Mouse (Mus musculus) kidney, embryonic 14.5 days (tissue): ENCODE measurements around the gene Ptpn3. TPM values are rescaled to one million over a fixed set of nuclear protein-coding genes. Genes with fewer than 3 reads are reported as not detected.

Experiments
- ATAC-seq: fragments of 200-750 bp; cut with Nextera tagmentation; 2 replicates; pipeline ENCODE4 v1.8.0; 2017; ENCODE audit warnings: moderate number of reproducible peaks, mild to moderate bottlenecking, moderate TSS enrichment, moderate library complexity; ENCODE audit not compliant: low FRiP score, low TSS enrichment
- H3K27ac ChIP-seq: fragments of 300-500 bp; sonication (generic); 2 replicates; pipeline ENCODE4 v1.5.1; 2014; ENCODE audit warnings: low read depth, mild to moderate bottlenecking, low read length, moderate library complexity, mixed read lengths
- H3K27me3 ChIP-seq: fragments of 300-500 bp; sonication (generic); 2 replicates; pipeline ENCODE4 v1.6.1; 2014; ENCODE audit warnings: mild to moderate bottlenecking, low read length; ENCODE audit not compliant: control insufficient read depth, insufficient read depth
- H3K36me3 ChIP-seq: fragments of 300-500 bp; sonication (generic); 2 replicates; pipeline ENCODE4 v1.6.1; 2014; ENCODE audit warnings: low read length, mixed read lengths; ENCODE audit not compliant: control insufficient read depth, insufficient read depth
- H3K4me1 ChIP-seq: fragments of 300-500 bp; sonication (generic); 2 replicates; pipeline ENCODE4 v1.6.1; 2014; ENCODE audit warnings: low read length, mixed read lengths; ENCODE audit not compliant: control insufficient read depth, insufficient read depth
- H3K4me2 ChIP-seq: fragments of 300-500 bp; sonication (generic); replicated peaks from 2 replicates; pipeline ENCODE4 v1.6.1; 2014; ENCODE audit warnings: low read depth, mild to moderate bottlenecking, low read length
- H3K4me3 ChIP-seq: fragments of 300-500 bp; sonication (generic); 2 replicates; pipeline ENCODE4 v1.5.1; 2014; ENCODE audit warnings: mild to moderate bottlenecking, low read length
- H3K9ac ChIP-seq: fragments of 300-500 bp; sonication (generic); 2 replicates; pipeline ENCODE4 v1.6.1; 2014; ENCODE audit warnings: low read depth, mild to moderate bottlenecking, low read length, moderate library complexity
- H3K9me3 ChIP-seq: fragments of 300-500 bp; sonication (generic); 2 replicates; pipeline ENCODE4 v1.6.1; 2016; ENCODE audit warnings: low read length; ENCODE audit not compliant: control insufficient read depth
- WGBS: fragments of 180-500 bp; shearing (Covaris S2); extraction: QIAGEN DNeasy Blood & Tissue Kit; methylation state at CpG from one replicate; pipeline ENCODE4 v1.1.7; 2014; 5-methylcytosine and 5-hydroxymethylcytosine counted together
- polyA plus RNA-seq: library from polyadenylated mRNA; unstranded; fragments of >200 nt; fragmentation: Nextera tagmentation; extraction: Ambion mirVana; gene quantifications from 2 replicates; pipeline ENCODE4 v1.2.1, GENCODE M21; 2014

Gene Ptpn3
- polyA plus RNA-seq, 1 experiment from 2014 or later, result 17.0 TPM

DNA sequence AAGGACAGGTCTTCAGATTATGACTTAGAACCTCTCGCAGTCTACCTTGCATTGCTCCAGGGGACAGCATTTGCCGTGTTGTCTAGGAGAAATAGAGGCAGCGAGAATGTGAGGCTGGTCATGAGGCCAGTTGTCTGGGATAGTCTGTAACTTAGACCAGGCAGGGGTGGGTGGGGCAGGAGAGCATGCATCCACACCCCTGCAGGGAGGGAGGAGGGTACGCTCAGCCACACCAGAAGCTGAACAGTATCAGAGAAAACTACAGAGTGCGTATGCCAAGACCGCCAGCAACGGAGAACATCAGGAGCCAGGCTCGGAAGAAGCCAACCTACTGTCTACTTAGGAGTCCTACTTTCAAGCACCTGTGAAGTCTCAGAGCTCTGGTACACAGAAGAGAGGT, 116.2 kb downstream of the Ptpn3 start:
- no peaks in the 10 kb centered on the region for H3K27me3 ChIP-seq
- no peak overlapping the region for H3K4me2 ChIP-seq
- WGBS, result 82% methylated on average over 8 of the region's 8 CpGs
- ATAC-seq, result no peak
- H3K4me1 ChIP-seq, result peaks cover 15% of the 10 kb centered on the region
- H3K9me3 ChIP-seq, result no peaks in the 10 kb centered on the region
- no peak overlapping the region for H3K27ac ChIP-seq
- no peaks in the 10 kb centered on the region for H3K36me3 ChIP-seq
- no peak overlapping the region for H3K4me3 ChIP-seq
- no peak overlapping the region for H3K9ac ChIP-seq

DNA sequence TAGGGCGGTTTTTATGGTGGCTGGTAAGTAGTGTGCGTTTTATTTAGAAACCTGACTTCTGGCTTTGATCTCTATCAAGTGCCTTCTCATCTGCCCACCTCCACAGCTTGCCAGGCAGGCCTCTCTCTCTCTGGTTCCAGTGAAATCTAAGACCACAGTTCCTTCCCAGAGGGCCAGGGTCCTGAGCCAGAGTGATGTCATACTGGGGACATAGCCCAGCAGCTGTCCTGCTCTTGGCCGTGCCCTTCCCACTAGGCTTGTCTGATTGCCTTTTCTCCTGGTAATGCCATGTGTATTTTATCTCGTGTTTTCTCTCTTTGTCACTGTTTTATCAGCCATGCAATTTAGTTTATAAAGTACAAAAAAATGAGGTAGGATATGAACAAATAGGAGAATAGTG, 118.1 kb downstream of the Ptpn3 start:
- 34% methylated on average over 4 of the region's 4 CpGs for WGBS

DNA sequence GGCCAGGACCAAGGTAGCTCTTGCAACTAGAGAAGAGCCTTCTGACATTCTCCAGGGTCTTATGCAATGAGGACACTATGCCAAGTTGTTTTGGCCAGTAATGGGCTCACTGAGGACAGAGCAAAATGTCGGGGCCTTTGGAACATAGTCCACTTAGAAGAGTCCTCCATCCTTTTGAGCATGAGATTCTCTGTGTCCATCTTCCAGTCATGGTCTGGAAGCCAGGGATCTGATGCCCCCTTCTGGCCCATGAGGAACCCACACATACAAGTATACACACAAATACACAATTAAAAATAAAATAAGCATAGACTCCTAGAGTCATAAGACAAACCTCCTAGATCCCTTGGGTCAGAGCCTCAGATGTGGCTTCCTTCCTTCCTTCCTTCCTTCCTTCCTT, 120.1 kb downstream of the Ptpn3 start:
- 56% methylated on average over 1 of the region's 1 CpGs for WGBS
- H3K36me3 ChIP-seq, result no peaks in the 10 kb centered on the region
- no peak overlapping the region for H3K4me2 ChIP-seq
- no peak overlapping the region for H3K4me3 ChIP-seq
- no peaks in the 10 kb centered on the region for H3K9me3 ChIP-seq
- no peak overlapping the region for H3K9ac ChIP-seq
- ATAC-seq, result no peak
- peaks cover 13% of the 10 kb centered on the region for H3K4me1 ChIP-seq
- no peaks in the 10 kb centered on the region for H3K27me3 ChIP-seq
- H3K27ac ChIP-seq, result no peak overlapping the region

More for the DNA sequence above, 118.1 kb downstream of the Ptpn3 start:
- H3K9ac ChIP-seq, result no peak overlapping the region
- H3K4me3 ChIP-seq, result no peak overlapping the region
- no peaks in the 10 kb centered on the region for H3K9me3 ChIP-seq
- peak; percentile 69 for ATAC-seq
- no peaks in the 10 kb centered on the region for H3K36me3 ChIP-seq
- H3K27ac ChIP-seq, result no peak overlapping the region
- no peaks in the 10 kb centered on the region for H3K27me3 ChIP-seq
- H3K4me1 ChIP-seq, result peaks cover 15% of the 10 kb centered on the region
- H3K4me2 ChIP-seq, result no peak overlapping the region

DNA sequence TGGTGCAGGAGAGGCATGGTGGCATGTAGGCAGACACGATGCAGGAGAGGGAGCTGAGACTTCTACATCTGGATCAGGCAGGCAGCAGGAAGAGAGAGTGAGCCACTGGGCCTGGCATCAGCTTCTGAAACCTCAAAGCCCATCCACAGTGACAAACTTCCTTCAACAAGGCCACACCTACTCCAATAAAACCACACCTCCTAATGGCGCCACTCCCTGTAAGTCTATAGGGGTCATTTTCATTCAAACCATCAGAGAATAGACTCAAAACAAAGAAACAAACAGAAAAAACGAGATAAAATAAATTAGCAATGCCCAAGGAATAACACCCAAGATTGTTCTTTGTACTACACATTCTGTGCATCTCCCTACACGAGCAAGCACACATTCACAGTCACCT, 122.8 kb downstream of the Ptpn3 start:
- H3K4me3 ChIP-seq, result no peak overlapping the region
- no peak overlapping the region for H3K9ac ChIP-seq
- no peak for ATAC-seq
- no peaks in the 10 kb centered on the region for H3K27me3 ChIP-seq
- no peaks in the 10 kb centered on the region for H3K9me3 ChIP-seq
- no peak overlapping the region for H3K27ac ChIP-seq
- H3K4me1 ChIP-seq, result no peaks in the 10 kb centered on the region
- H3K36me3 ChIP-seq, result no peaks in the 10 kb centered on the region
- WGBS, result 78% methylated on average over 4 of the region's 4 CpGs
- H3K4me2 ChIP-seq, result no peak overlapping the region

DNA sequence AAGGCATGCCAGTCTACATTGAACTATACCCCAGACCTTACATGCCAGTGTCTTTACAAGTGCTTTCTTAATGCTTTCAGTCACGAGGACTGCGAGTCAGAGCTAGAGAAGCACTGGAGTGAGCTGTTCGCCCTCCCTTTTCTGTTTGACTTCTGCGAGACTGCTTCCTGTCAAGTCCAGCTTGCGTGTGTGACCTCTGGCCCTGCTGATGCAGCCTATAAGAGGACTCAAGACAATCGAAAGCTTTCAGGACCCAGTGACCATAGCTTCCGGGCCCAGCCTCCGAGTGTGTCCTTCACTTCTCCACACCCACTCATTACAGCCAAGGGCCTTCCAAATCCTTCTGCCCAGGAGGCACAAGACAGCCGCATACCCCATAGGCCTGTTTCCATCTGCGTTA, 126.3 kb downstream of the Ptpn3 start:
- no peaks in the 10 kb centered on the region for H3K36me3 ChIP-seq
- H3K4me2 ChIP-seq, result no peak overlapping the region
- no peaks in the 10 kb centered on the region for H3K27me3 ChIP-seq
- H3K9me3 ChIP-seq, result no peaks in the 10 kb centered on the region
- ATAC-seq, result 0 out of 2 replicates have a peak, but pooled peaks have one; percentile 35
- H3K27ac ChIP-seq, result no peak overlapping the region
- WGBS, result 36% methylated on average over 10 of the region's 10 CpGs
- no peak overlapping the region for H3K9ac ChIP-seq
- H3K4me1 ChIP-seq, result no peaks in the 10 kb centered on the region
- no peak overlapping the region for H3K4me3 ChIP-seq

DNA sequence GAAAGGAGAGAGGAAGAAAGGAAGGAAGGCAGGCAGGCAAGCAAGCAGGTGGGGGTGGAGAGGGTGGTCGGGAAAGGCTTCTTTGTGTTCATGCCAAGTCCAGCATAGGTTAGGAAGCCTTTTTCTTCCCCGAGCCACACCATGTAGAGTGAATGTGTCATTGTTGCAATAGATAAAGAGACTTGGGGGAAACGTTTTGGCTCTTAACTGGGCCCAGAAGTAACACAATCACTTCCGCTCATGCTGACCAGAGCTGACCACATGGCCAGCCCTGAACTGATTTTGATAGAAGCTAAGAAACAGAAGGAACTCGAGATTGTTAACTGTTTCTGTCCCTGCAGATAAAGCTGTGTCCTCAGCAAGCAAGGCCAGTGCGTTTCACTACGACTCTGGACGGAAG, 128.8 kb downstream of the Ptpn3 start:
- 62% methylated on average over 8 of the region's 8 CpGs for WGBS
- Histone ChIP-seq H3K27ac (no peak overlapping the region), H3K9ac (no peak overlapping the region), H3K27me3 (no peaks in the 10 kb centered on the region), H3K9me3 (no peaks in the 10 kb centered on the region), H3K4me1 (no peaks in the 10 kb centered on the region), H3K4me3 (no peak overlapping the region), H3K4me2 (no peak overlapping the region), H3K36me3 (no peaks in the 10 kb centered on the region)
- no peak for ATAC-seq

DNA sequence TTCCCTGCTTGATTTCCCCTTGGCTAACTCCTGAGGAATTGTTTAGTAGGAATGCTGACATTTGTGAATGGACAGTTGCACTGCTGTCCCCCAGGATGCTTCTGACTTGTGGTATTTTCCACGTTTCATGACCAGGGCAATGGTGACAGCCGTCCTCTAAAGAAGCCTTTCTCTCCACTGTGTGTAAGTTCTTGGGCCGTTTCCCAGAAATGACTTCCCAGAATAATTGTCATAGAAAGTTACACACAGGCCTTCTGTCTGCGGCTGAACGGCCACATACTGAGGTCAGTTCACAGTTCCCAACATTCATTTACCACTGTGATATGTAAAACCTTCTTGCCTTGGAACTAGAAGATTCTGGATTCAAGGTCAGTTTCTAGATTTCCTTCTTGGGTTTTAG, 129.8 kb downstream of the Ptpn3 start:
- no peak for ATAC-seq
- WGBS, result 71% methylated on average over 5 of the region's 5 CpGs
- Histone ChIP-seq H3K4me1 (0 out of 2 replicates have a peak, but pooled peaks cover 3% of the 10 kb centered on the region), H3K27me3 (no peaks in the 10 kb centered on the region), H3K9me3 (no peaks in the 10 kb centered on the region), H3K9ac (no peak overlapping the region), H3K36me3 (no peaks in the 10 kb centered on the region), H3K4me2 (no peak overlapping the region), H3K27ac (no peak overlapping the region), H3K4me3 (no peak overlapping the region)

DNA sequence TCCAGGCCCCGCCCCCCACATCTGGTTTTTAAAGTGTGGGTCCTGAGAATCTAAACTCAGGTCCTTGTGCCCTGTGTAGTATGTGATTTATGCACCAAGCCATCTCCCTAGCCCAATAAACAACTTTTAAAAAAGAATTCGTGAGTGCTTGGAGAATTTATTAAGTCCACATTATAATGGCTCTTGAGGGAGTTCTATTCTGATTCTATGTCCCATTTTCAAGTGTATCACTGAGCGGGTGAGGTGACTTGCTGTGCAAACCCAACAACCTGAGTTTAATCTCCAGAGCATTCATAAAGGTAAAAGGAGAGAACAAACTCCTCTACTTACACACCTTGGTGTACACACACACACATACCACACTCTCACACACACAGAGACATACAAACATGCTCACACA, 133.0 kb downstream of the Ptpn3 start:
- no peak overlapping the region for H3K9ac ChIP-seq
- H3K27ac ChIP-seq, result no peak overlapping the region
- H3K36me3 ChIP-seq, result no peaks in the 10 kb centered on the region
- ATAC-seq, result no peak
- no peak overlapping the region for H3K4me3 ChIP-seq
- H3K4me2 ChIP-seq, result no peak overlapping the region
- H3K27me3 ChIP-seq, result no peaks in the 10 kb centered on the region
- 73% methylated on average over 3 of the region's 3 CpGs for WGBS
- no peaks in the 10 kb centered on the region for H3K9me3 ChIP-seq
- 0 out of 2 replicates have a peak, but pooled peaks cover 3% of the 10 kb centered on the region for H3K4me1 ChIP-seq

DNA sequence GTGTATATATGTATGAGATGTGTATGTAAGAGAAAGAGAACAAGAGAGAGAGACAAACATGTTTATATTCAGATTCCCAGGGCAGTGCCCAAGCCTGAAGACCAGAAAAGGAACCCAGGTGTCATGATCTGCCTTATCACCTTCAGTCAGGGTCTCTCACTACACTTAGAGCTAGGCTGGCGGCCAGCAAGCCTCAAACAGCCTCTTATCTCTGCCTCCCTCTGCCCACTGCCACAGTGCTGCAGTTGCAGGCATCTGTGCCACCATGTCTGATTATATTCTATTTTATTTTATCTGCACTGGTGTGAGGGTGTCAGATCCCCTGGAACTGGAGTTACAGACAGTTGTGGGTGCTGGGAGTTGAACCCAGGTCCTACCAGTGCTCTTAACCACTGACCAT, 133.4 kb downstream of the Ptpn3 start:
- Histone ChIP-seq H3K36me3 (no peaks in the 10 kb centered on the region), H3K27ac (no peak overlapping the region), H3K4me2 (no peak overlapping the region), H3K4me1 (0 out of 2 replicates have a peak, but pooled peaks cover 3% of the 10 kb centered on the region), H3K9ac (no peak overlapping the region), H3K4me3 (no peak overlapping the region), H3K9me3 (no peaks in the 10 kb centered on the region), H3K27me3 (no peaks in the 10 kb centered on the region)
- no peak for ATAC-seq
- WGBS, result 80% methylated on average over 1 of the region's 1 CpGs
